Mouse (Mus musculus): ENCODE results near the gene Pdha2. TPM values are rescaled to one million over a fixed set of nuclear protein-coding genes. Genes with fewer than 3 reads are reported as not detected.

Gene Pdha2
- polyA plus RNA-seq, 1 experiment from 2014 or later = not detected

GRCm38 (mm10) chr3:141201766-141202165, 10.4 kb downstream of the Pdha2 start:
- Histone ChIP-seq H3K9ac (no peak overlapping the region), H3K9me3 (no peaks in the 10 kb centered on the region), H3K4me2 (no peak overlapping the region), H3K36me3 (no peaks in the 10 kb centered on the region), H3K4me3 (no peak overlapping the region), H3K4me1 (replicated peaks) (no peaks in the 10 kb centered on the region), H3K27ac (replicated peaks) (no peak overlapping the region), H3K27me3 (no peaks in the 10 kb centered on the region)
- WGBS = 71% methylated on average over 2 of the region's 2 CpGs
- no peak for ATAC-seq (ENCODE audit: low read depth)

- Histone ChIP-seq H3K4me1 (replicated peaks) (no peaks in the 10 kb centered on the region), H3K4me2 (no peak overlapping the region), H3K27me3 (no peaks in the 10 kb centered on the region), H3K36me3 (no peaks in the 10 kb centered on the region), H3K4me3 (no peak overlapping the region), H3K9ac (no peak overlapping the region), H3K27ac (replicated peaks) (no peak overlapping the region), H3K9me3 (no peaks in the 10 kb centered on the region)
- no peak for ATAC-seq (ENCODE audit: low read depth)
- WGBS = 53% methylated on average over 4 of the region's 4 CpGs
These were observed 14.8 kb downstream of the Pdha2 start for GRCm38 (mm10) chr3:141197308-141197861.

DNA sequence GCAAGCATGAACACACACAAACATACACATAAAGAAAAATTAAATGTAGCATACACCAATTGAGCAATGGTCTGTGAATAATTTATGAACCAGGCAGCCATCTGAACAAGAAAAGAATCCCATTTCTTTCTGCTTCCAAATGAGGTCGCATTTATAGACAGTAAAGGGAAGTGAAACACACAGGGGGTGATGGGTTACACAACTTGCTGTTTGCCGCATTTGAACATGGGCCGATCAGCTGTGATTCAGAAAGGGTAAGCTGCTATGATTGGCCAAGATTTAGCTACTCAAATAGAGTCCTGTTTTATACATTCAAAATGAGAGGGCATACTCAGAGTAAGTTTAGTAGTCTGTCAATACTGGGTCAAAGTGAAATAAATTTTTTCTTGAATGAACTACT, 20.5 kb downstream of the Pdha2 start:
- Histone ChIP-seq H3K9me3 (no peaks in the 10 kb centered on the region), H3K36me3 (no peaks in the 10 kb centered on the region), H3K4me2 (no peak overlapping the region), H3K9ac (no peak overlapping the region), H3K27ac (replicated peaks) (no peak overlapping the region), H3K27me3 (no peaks in the 10 kb centered on the region), H3K4me3 (no peak overlapping the region), H3K4me1 (replicated peaks) (no peaks in the 10 kb centered on the region)
- WGBS = 36% methylated on average over 3 of the region's 3 CpGs
- no peak for ATAC-seq (ENCODE audit: low read depth)

GRCm38 (mm10) chr3:141190429-141190828, 21.7 kb downstream of the Pdha2 start:
- ATAC-seq (ENCODE audit: low read depth) = no peak
- Histone ChIP-seq H3K27me3 (no peaks in the 10 kb centered on the region), H3K4me2 (no peak overlapping the region), H3K4me1 (replicated peaks) (no peaks in the 10 kb centered on the region), H3K9ac (no peak overlapping the region), H3K4me3 (no peak overlapping the region), H3K27ac (replicated peaks) (no peak overlapping the region), H3K9me3 (no peaks in the 10 kb centered on the region), H3K36me3 (no peaks in the 10 kb centered on the region)
- 52% methylated on average over 4 of the region's 4 CpGs for WGBS

DNA sequence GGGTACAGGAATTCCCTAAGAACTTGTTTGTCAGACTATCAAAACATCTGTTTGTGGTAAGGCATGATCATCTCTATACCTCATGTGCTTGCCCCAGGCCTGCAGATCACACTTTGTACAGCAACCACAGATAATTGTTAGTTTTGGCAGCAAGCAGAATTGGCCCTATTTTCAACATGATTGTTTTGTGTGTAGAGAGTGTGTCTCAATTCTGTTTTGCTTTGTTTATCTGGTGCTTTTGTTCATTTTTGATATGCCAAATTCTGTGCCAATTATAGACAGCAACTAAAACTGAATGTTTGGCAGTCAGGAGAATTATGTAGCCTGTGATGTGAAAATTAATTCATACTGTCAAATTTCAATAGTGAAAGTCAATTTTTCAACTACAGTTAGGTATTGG, 51.2 kb downstream of the Pdha2 start:
- Histone ChIP-seq H3K4me2 (no peak overlapping the region), H3K4me1 (replicated peaks) (no peaks in the 10 kb centered on the region), H3K9ac (no peak overlapping the region), H3K27ac (replicated peaks) (no peak overlapping the region), H3K4me3 (no peak overlapping the region), H3K27me3 (no peaks in the 10 kb centered on the region), H3K36me3 (no peaks in the 10 kb centered on the region), H3K9me3 (no peaks in the 10 kb centered on the region)
- no peak for ATAC-seq (ENCODE audit: low read depth)
